Mouse (Mus musculus): ENCODE data around the gene Tulp3.
"Not testable (repeated sequence)": the region's sequence is repeated elsewhere in the genome, so short reads cannot be mapped to it uniquely, and the experiment has no call there.

Tulp3 gene

GRCm38 (mm10) chr6:128358999-128359398 lies 3.3 kb upstream of the Tulp3 start:
- DNase-seq (ENCODE audit: low read depth, low spot score): peak; percentile 79

- peak; percentile 83 for DNase-seq (ENCODE audit: low read depth, low spot score)
Observed at GRCm38 (mm10) chr6:128355201-128355681, 410 bp downstream of the Tulp3 start.

GRCm38 (mm10) chr6:128354140-128354539 lies 1.5 kb downstream of the Tulp3 start:
- no peak for DNase-seq (ENCODE audit: low read depth, low spot score)

- DNase-seq (ENCODE audit: low read depth, low spot score): no peak
Observed at GRCm38 (mm10) chr6:128349711-128350110, 5.9 kb downstream of the Tulp3 start.

DNA sequence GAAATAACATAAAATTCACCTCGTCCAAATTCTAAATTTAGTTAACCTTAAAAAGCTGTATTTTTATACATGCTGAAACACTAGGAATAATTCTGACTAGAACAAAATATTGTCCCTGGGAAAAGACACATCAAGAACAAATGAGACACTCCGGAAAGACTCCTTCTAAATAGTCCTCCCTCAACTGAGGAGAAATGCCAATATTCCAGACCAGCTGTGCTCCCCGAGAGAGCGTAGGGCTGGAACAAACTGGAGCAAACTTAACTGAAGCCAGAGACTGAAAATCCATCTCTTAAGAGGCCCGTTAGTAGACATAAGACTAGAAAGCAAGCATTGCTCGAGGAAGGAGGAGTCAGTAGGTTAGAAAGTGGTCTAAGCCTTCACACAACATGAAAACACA lies 8.9 kb downstream of the Tulp3 start:
- DNase-seq (ENCODE audit: low read depth, low spot score): no peak

- no peak for DNase-seq (ENCODE audit: low read depth, low spot score)
Observed at GRCm38 (mm10) chr6:128345623-128346022, 10.0 kb downstream of the Tulp3 start.

DNA sequence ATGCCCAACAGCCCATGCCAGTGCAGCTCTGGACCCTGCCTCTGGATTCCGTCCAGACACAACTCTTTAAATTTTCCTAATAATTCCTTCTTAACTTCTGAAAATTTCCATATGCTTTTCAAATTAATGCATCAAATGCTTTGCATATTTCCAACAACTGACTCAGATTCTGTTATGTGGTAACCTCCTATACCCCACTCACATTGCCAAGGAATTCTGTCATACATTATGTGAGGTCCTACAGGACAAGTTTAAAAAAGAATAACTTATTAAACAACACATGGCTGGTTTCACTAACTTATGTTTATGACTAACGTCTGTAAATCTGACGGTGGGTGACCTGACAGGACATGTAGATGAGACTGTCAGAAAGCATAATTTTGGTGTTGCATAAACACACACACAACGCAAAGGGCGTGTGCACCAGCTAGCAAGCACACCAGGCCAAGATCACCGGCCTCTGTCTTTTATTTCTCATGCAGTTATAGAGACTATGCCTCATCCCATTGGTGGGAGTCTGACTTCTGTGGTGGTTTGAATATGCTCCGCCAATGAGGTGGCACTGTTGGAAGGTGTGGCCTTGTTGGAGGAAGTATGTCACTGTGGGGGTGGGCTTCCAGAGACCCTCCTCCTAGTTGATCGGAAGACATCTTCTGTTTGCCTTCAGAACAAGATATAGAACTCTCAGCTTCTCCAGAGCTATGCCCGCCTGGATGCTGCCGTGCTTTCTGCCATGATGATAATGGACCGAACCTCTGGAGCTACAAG lies 13.5 kb downstream of the Tulp3 start:
- DNase-seq (ENCODE audit: low read depth, low spot score): peak; percentile 42

- no peak for DNase-seq (ENCODE audit: low read depth, low spot score)
Observed at GRCm38 (mm10) chr6:128338876-128339275, 16.8 kb downstream of the Tulp3 start.

- no peak for DNase-seq (ENCODE audit: low read depth, low spot score)
Observed at GRCm38 (mm10) chr6:128337467-128337866, 18.2 kb downstream of the Tulp3 start.

GRCm38 (mm10) chr6:128334397-128335124 lies 21.1 kb downstream of the Tulp3 start:
- peak; percentile 97 for DNase-seq (ENCODE audit: low read depth, low spot score)

DNA sequence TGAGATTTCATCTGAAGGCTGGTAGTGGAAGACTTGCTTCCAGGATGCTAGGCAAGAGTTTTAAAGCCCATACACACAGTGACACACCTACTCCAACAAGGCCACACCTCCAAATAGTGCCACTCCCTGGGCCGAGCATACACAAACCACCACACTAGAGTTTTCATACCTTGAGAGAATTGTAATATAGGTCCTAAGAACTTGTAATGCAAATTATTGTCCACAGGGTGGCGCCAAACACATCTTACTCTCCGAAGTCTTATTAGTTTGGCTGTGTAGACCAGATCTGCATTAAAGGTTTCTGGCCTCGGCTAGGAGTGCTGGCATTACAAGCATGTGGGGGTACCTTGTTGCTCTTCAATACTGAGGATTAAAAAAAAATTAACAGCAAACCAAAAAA lies 37.3 kb downstream of the Tulp3 start:
- DNase-seq (ENCODE audit: low read depth, low spot score): peak; percentile 86

DNA sequence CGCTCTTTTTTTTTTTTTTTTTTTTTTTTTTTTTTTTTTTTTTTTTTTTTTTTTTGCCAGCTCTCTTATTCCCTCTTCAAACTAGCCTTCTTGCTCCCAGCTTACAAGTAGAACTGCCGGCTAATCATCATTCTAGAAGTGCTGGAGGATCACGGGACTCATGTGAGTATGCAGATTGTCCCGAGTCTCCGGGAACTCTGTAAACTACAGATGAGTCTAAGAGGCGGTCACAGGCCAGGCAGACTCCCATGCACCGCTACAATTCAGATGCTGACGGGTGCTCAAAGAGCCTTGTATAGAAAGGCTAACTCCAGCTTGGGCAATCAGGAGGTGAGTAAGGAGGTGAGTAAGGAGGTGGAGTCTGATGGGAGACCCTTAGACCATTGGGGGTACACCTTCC lies 40.1 kb downstream of the Tulp3 start:
- peak; percentile 62 for DNase-seq (ENCODE audit: low read depth, low spot score)

DNA sequence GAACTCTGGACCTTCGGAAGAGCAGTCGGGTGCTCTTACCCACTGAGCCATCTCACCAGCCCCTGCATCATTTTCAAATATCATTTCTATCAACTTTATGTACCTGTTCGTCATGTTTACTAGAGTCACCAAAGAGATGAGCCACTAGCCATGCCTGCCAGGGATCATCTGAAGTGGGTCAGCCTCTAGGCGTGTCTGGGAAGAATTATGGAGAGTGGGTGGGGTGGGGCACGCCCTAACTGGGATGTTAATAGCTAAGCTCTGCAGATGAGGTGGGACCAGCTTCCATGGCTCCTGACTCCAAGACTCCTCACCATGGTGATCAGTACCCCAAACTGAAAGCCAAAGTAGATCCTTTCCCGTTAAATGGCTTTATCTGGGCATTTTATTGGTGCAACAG lies 40.9 kb downstream of the Tulp3 start:
- DNase-seq (ENCODE audit: low read depth, low spot score): peak; percentile 57

GRCm38 (mm10) chr6:128308311-128308710 lies 47.3 kb downstream of the Tulp3 start:
- DNase-seq (ENCODE audit: low read depth, low spot score): peak; percentile 91

GRCm38 (mm10) chr6:128304801-128305200 lies 50.9 kb downstream of the Tulp3 start:
- no peak for DNase-seq (ENCODE audit: low read depth, low spot score)

- not testable (repeated sequence) for DNase-seq (ENCODE audit: low read depth, low spot score)
Observed at GRCm38 (mm10) chr6:128302640-128303039, 53.0 kb downstream of the Tulp3 start.

- DNase-seq (ENCODE audit: low read depth, low spot score): peak; percentile 84
Observed at GRCm38 (mm10) chr6:128301891-128302290, 53.8 kb downstream of the Tulp3 start.

- DNase-seq (ENCODE audit: low read depth, low spot score): no peak
Observed at GRCm38 (mm10) chr6:128301458-128301857, 54.2 kb downstream of the Tulp3 start.

- peak; percentile 75 for DNase-seq (ENCODE audit: low read depth, low spot score)
Observed at GRCm38 (mm10) chr6:128300134-128301001, 55.3 kb downstream of the Tulp3 start, which contains the start of gene Tead4. Tead4 (minus strand) TSS chr6:128300823.

DNA sequence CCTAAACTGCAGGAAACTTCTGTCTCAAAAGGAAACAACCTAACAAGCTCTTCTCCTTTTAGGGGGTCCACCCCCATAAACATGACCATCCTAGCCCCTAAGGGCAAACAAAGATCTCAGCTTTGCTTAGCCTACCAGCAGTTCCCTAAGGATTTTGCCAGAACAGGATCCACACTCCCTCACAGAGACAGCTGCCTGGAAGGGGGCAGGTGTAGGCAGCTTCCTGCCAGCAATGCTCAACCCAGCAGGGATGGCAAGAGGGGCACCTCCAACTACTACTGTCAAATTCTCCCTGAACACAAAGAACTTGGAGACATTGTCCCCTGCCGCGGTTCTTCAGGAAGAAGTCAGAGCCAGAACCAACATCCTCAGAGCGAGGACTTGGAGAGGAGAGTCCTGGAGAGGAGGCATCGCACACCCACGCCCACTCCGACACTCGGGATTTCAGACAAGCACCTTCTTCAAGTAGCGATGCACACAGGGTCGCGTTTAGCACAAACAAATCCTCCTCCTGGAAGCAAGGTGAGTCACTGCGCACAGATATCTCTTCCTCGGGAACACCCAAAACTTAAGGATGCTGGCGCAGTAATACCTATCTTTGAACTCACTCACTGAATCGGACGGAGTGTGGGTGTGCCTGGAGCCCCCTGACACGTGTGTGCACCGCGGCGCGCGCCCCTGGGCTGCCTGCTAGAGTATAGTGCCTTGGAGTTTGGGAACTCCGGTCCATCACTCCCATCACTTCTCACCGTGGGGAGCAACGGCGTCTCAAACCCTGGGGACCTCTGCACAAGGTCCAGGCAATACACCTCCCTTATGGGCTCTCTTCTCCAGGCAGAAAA lies 56.1 kb downstream of the Tulp3 start:
- no peak for DNase-seq (ENCODE audit: low read depth, low spot score)

GRCm38 (mm10) chr6:128298246-128298645 lies 57.4 kb downstream of the Tulp3 start:
- DNase-seq (ENCODE audit: low read depth, low spot score): no peak

All from ES-CJ7 (cell line).